Mouse (Mus musculus) fat pad, adult 2 months (tissue): Measurements from ENCODE around the gene Cmah.

Source experiments
- DNase-seq: peaks from one replicate; pipeline ENCODE4 v3.0.0-alpha.2; 2011; ENCODE audit warnings: low read depth, low spot score; ENCODE audit errors: extremely low read depth

Cmah gene

DNA sequence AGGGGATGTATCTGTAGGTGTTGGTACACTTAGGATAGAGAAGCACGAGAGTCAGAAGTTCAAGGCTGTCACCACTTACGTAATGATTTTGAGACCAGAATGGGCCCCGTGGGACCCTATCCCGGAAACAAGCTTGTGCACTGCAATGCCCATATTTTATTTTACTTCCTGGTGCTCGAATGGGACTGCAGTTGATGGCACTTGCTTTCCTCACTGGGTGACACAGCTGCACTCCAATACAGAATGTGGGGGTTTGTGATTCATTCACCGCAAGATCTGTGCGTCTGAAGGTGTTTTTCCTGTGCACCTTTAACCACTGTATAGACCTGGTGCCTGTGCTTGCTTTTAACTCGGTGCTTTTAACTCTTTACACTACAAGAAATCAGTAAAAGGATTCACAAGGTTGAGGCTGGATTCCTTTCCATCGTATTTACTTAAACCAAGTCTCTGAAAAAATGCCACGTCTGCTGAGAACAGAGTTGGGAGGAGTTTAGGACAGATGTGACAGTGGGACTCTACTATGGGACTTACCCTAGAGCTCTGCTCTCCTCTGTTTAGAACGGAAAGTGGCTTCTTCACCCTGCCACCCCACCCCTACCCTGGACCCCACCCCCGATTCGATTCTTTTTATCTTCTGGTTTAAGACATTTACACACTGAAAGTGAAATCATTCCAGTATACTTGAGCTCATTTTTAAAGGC lies 88.5 kb downstream of the Cmah start:
- DNase-seq, result no peak

DNA sequence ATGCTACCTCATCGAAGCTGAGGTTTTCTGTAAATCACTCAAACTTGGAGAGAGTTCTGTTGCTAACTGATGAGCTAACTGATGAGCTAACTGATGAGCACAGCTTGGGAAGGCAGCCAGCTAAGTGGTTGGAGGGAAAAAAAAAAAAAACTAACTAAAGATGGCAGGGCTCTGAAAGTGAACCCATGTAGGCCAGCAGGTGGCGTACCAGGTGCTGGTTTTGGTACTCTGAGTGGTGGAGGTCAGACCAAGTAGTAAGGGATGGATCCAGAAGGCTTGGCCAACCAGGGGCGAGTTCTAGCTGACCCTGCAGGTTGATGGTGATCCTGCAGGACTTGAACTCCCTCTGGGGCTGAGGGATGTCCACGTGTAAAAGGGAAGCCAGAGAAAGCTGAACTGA lies 89.2 kb downstream of the Cmah start:
- no peak for DNase-seq

DNA sequence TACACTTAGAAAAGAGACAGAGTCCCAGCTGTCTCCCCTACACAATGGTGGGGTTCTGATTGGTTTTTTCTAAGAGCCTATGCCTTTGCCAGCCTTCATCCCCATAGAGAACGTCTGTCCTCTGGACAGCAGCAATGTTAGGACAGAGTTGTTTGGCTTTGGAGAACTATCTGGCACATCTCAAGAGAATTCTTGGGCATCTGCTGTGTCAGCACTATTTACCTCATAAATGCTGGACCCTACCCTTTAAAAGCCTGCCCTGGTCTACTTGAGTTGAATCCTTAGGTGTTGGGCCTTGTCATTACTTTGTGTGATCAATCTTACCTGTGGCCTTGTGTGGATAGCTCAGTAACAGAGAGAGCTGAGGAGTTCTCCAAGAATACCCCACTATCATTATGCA lies 90.8 kb downstream of the Cmah start:
- no peak for DNase-seq

DNA sequence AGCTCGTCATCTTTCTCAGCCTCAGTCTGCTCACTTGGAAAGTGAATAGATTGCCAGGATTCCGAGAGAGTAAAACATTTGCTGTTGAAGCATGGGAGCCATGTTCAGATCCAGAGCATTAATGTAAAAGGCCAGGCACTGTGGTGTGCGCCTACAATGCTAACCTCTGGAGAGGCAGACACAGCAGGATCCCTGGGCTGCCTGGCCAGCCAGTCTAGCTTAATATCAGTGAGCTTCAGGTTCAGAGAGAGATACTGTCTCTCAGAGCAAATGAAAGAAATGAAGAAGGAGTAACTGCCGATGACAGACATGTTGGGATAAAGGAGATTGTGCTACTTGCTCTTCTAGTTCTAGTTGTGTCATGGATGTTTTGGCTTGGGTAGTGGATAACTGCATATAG lies 91.6 kb downstream of the Cmah start:
- DNase-seq, result no peak

DNA sequence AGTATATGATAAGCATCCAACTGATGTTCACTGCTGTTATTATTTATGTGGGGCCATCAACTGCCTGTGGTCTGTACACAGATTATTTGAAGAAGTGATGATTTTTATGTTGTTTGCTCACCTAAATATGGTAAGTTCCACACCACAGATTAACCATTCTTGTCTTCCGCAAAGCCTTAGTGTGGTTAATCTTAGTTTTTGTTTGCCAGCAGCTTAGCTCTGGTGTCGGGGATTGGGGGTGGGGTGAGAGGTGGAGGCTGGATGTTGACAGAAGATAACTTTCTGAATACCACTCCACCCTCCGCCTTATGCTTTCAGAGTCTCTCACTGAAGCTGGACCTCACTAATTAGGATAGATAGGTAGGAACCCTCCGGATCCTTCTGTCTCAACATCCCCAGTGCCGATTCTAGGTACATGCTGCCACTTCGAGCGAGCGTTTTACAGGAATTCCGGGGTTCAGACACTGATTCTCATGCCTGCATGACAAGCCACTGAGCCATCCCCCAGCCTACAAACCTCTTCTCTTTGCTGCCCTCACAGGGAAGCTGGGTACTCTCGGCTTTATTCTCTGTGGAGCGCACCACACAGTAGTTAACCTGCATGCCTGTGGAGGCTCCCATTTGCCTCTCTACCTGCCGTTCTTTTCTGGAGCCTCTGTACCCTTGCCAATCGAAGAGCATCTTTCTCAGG lies 92.5 kb downstream of the Cmah start:
- DNase-seq, result no peak

DNA sequence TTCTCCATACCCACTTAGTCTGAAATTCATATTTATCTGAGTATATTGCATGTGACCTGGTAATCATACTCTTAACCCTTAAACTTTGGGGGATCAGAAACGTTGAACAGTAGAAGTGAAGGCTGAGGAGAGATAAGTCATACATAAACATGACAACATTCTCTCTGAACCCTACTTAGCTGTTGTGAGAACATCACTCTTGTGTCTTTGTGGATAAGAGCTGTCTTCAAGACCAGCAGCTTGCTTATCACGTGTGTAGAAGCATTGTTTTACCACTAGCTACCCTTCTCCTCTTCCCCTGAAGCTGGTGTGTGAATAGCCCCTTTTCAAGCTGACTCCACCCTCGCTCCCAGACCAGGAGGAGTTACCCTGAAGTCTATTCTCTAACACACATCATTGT lies 94.8 kb downstream of the Cmah start:
- no peak for DNase-seq

DNA sequence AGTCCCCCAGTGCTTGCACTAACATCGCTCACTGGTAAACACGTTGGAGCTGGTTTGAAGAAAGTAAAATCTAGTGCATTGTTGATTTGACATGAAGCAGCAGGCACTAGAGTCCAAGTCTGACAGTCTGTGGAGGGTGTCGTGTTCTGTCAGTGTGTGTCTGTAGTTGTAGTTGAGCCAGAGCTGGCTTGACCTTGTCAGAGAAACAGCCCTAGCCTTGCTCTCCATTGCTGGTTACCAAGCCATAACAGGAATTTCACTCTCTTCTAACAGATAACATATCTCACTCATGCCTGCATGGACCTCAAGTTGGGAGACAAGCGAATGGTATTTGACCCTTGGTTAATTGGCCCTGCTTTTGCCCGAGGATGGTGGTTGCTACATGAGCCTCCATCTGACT lies 103.0 kb downstream of the Cmah start:
- DNase-seq, result no peak

DNA sequence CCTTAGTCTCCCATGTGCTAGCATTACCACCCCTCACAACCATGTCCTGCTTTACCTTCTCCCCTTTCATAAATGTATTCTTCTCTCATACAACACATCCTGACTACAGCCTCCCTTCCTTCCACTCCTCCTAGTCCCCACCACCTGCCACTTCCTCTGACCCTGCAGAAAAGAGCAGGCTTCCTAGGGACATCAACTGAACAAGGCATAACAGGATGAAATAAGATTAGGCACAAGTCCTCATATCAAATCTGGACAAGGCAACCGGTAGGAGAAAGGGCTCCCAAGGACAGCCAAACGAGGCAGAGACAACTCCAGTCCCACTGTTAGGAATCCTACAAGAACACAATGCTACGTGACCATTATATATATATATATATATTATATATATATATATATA lies 104.4 kb downstream of the Cmah start:
- DNase-seq, result no peak

DNA sequence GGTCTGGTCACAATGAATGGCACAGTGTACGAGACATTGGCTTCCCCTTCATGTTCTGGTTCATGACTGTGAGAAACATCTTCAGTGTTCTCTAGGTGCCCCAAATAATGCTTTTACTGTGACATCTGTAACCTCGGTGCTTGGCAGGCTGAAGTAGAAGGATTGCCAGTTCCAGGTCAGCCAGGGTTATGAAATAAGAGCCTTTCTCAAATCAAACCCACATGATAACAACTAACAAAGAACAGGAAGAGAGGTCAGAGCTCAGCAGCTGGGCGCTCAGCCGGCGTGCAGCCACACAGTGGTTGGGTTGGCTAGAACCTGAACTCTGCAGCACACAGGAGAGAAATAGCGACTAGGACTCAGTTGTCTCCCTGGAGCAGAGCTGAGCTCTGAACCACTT lies 115.1 kb downstream of the Cmah start:
- no peak for DNase-seq

DNA sequence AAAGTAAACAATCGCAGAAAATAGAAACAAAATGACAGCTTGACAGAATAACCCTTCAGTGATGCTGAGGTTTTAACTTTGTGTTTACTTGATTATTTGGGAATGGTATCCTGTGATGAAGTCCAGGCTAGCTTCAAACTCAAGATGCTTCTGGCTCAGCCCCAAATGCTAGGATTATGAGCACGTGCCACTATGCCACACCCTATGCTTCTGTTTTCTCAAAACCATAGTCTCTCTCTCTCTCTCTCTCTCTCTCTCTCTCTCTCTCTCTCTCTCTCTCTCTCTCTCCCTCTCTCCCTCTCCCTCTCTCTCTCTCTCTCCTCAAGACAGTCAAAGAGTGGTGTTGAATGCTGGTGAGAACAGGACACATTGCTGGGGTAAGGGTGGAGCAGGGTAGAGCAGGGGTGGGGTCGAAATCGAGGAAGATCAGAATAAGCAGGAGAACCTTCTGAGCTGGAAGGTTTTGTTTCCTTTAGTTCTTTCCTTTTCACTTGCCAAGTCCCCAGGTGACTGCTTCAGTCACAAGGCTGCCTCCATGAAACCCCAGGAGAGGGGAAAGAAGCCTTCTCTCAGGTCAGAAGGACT lies 116.7 kb downstream of the Cmah start:
- DNase-seq, result no peak

DNA sequence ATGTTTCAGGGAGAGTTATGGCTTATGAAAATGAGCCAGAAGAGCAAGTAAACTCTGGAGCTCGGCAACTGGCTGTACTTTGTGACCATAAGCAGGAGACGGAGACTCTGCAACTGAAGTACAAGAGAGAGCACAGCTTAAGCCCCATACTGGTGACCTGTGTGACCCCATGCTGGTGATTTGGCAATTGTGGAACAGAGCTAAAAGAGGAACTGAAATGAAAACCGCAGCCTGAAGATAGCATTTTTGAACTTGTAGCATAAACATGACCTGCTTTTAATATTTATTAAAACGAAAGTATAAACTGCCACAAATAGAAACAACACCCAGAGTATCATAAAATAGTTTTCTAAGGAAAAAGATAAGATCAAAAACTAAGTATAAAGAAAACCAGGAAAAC lies 117.5 kb downstream of the Cmah start:
- DNase-seq, result no peak

DNA sequence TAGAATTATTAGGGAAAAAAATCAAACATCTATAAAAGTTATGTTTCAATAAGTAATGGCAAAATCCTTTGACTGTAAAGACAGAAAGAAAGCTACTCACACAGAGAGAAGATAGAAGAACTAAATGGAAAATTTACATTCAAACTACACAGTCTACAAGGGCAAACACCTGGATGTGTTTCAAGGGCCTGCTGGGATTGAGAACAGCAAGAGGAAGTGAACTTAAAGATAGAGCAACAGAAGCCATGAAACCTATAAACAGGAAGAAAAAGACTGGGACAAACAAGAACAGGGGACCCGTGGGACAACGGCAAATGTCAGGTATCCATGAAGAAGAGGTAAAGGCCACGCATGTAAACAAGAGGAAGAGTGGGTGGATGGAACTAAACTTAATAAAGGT lies 118.0 kb downstream of the Cmah start:
- no peak for DNase-seq

DNA sequence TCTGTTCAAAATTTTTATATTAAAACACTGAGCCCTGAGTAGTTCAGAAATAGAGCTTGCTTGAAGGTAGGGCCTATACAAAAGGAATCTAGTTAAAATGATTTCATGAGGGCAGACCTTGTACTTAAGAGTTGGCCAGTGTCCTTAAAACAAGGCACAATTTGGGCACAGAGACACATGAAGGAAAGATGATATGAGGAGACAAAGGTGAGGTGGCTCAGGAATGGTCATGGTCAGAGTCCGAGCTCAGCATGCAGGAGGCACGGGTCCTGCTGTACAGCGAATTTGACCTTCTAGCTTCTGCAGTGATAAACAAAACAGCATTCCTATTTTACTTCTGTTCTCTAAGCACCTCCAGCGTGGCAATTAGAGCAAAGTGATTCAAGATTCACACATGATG lies 118.9 kb downstream of the Cmah start:
- no peak for DNase-seq

DNA sequence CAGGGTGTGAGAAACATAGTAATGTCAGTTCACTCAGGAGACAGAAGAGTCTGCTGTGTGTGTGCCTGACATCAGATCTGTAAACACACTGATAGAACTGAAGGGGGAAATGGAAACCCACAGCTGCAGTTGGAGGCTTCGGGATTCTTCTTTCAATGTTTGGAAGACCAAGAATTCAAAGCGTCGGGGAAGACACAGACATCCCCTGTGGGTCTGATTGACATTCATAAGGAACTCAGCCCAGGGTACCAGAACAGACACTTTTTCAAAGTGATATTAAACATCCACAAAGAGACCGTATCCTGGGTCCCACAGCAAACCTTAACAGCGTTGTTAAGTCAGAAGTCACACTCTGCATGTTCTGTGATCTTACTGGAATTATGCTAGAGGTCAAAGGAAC lies 119.8 kb downstream of the Cmah start:
- DNase-seq, result no peak

DNA sequence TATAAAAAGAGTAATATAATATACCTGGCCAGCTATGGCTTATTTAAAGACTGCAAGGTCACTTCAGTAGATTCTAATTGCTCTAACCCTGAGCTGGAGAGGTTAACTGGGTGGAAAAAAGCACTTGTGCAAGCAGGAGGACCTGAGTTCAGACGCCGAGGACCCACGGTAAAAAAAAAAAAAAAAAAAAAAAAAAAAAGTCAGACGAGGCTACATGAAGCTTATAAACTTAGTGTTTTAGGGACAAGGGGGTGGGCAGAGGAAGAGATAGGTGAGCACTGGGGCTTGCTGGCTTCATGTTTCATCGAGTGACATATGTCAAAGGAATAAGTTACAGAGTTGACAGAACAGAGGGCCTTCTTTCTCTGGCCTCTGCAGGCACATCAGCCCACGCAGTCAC lies 121.4 kb downstream of the Cmah start:
- no peak for DNase-seq

DNA sequence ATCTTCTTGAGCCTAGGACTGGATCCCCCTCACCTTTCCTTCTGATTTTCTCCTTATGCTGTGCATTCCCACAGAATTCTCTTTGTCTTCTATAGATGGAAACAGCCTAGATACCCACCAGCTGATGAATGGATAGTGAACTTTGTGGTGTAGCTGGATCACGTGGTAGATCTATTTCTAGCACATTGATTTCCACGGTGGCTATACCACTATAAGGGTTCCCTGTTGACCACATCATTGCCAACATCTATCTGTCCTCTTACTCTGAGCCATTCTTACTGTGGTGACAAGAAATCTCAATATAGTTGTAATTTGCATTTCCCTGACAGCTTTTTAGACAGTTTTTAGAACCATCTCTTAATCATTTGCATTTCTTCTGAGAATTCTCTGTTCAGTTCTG lies 124.3 kb downstream of the Cmah start:
- DNase-seq, result no peak

DNA sequence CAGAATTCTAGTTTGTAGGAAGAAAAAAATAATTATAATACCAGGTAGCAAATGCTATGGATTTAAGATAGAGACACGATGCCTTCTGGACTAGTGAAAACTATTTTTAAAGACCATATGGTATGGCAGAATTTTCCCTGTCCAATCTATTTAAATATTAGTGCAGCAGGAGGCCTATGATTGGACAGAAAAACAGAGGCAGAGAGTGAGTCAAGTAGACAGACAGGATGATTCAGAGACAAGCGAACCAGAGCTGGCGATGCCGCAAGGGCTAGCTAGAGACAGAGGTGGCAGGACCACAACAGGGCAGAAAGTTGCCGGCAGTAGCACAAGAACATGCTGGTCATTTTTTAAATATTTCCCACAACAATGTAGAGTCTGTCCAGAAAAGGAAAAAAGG lies 126.5 kb downstream of the Cmah start:
- DNase-seq, result no peak

DNA sequence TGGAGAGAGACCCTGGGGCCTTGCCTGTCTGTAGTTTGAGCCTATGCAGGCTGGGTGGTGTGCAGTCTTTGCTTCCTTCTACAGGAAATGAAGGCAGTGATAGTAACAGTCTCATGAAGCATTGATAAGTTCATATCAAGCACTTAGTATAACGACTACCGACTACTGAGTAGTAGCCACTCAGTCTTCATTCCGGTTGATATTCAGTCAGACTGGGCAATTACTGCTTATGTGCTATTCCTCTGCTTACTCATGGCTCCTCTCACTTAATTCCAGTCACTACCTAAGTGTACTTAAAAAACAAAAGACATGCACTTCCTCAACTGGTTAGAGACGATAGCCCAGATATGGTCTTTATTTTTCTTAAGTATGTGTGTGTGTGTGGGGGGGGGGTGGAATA lies 129.2 kb downstream of the Cmah start:
- DNase-seq, result no peak

DNA sequence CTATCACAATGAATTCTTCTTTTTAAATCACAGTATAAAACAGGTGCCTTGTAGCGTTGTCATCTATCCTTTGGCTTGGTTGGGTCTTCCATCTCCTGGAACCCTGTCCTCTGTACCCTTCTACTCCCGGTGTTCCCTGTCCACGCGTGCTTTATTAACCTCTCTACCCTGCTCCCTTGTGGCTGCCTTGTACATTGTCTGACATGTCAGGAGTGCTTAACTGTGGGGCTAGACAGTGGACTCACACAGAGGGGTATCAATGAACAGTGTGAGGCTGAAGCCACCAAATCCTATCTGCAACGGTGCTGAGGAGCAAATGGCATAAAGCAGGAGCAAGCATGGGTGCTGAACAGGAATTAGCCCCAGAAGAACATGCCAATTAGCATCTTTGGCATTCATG lies 133.3 kb downstream of the Cmah start:
- no peak for DNase-seq

DNA sequence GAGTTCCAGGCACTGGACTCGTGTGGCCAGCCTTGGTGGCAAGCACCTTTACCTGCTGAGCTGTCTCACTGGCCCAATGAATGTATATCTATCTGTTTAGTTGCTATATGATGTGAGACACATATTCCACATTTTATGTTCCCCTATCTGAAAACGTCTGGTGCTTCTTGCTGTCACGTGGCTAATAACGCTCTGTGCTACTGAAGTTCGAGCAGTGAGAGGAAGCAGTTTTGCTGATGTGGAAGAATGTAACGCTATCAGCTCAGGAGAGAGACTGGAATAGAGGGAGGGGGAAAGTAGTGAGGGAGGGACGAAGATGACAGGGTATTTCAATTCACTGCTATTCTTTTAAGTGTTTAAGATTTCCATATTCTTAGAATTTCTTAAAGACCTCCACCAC lies 136.6 kb downstream of the Cmah start:
- DNase-seq, result no peak

DNA sequence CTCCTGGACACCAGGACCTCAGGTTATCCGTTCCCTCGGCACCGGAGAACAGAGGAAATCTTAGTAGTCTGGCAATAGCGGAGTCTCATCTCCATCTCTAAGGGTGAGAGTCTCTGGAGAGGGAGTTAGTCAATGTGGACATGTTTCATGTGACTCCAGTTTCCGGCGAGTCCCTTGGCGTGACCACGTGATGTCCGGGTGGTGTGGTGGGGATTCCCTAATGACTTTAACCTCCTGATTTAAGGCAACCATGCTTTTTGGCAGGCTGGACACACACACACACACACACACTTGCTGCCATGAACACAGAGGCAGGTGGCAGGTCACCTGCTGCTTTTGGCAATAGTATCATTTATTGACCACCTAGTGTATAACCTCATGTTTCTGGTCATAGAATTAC lies 138.8 kb downstream of the Cmah start:
- no peak for DNase-seq

DNA sequence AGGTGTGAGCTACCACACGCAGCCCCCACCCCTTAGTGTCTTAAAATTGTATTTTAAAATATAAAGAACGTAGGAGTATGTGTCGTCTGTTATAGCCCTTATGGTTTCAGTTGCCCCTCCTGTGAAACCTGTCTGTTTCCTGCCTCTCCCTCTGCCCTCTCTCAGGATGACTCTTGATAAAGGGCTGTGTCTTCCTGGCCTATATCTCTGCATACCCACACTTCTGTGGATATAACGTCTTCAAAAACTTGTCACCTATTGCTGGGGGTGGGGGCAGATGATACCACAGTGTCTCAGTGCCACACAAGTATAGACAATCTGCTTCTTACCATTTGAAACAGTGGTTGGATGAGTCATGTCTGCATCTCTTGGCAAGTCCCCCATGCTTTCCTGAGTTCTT lies 140.6 kb downstream of the Cmah start:
- no peak for DNase-seq

DNA sequence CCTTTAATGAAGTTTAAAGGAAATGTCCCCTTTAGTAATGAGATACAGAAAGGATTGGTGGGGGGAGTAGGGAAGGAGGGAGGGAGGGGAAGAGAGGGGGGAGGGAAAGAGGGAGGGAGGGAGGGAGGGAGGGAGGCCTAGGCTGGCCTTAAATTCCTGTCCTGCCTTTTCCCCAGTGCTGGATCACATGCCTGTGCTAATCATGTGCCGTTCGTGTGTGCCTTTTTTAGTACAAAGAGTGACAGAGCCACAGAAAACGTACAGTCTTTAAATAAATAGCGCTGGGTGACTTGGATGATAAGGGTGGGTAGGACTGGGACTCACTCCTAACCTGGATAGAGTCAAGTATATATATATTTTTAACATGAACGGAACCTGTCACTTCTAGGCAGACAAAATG lies 150.4 kb downstream of the Cmah start:
- DNase-seq, result no peak
